Mouse (Mus musculus) kidney, postnatal 4 days (tissue): ENCODE results near the gene Capn1.

ENCODE experiments used
- DNase-seq, 2 experiments: peaks; one replicate each; pipeline ENCODE4 v3.0.0; 2021; ENCODE audit warnings: mixed read lengths in 2 of 2

Capn1 gene

DNA sequence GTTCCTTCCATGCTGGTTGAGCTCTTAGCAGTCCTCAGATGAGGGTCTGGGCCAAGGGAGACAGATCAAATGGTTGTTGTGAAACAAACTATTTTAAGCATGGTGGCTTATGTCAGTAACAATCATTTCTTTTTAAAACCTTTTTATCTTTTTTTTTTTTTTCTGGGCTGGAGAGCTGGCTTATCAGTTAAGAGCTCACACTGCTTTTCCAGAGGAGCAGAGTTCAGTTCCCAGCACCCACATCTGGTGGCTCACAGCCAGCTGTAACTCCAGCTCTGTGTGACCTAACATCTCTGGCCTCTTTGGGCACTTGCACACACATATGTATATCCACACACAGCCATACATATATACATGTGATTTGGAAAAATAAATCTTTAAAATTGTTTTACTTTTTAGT lies 22.0 kb upstream of the Capn1 start:
- no peak for DNase-seq

DNA sequence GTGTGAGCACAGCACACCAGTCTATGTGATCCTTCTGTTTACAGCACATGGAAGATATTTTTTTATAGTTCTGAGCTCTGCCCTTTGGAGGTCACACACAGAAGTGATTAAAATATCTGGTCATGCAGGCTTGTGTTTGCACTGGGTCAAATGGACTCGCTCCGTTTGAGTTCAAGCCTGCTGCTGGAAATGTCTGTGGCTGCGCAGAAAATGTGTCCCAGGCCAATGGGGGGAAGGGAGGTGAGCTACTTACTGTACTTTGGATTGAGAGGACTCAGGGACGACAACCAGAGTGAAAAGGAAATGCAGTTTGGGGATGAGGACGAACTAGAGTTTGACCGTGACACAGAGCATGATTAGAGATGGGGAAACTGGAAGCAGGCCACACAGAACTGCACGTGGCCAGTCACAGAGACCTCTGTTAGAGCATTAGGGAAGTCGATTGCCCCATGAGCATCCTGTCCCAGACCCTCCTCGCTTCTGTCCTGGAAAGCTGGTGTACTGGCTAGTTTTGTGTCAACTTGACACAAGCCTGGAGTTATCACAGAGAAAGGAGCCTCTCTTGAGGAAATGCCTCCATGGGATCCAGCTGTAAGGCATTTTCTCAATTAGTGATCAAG lies 20.4 kb upstream of the Capn1 start:
- no peak for DNase-seq

DNA sequence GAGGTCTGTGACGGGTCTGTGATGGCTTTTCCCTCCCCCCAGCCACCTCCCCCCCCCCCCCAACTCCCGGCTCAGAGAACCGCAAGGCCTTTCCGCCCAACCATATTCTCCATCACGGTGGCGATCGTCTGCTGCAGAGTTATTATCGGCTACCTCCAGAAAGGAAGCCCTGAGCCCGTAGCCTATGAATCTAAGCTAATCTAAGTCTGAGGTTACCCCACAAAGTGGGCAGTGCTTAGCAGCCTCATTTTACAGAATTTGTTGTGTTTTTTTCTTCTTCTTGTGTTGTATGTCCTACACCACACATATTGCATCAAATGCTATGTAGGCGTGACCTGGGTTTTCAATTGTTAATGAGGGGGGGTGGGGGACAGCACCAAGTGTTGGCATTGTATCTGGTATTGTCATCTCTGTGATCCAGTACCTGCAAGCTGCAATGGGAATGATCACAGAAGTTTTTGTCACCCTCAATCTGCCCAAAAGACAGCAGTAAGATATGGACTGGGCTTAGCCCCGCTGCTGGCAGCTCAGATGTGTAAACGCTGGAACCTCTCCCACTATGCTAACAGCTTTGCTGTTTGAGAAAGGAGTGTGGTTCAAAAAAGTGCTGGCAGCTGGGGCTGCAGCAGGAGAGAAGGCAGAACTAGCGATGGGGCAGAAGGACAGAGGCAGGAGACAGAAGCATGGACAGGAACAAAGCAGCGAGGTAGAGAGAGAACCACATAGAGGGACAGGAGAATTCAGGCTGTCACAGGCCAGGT lies 15.0 kb upstream of the Capn1 start:
- DNase-seq = no peak

DNA sequence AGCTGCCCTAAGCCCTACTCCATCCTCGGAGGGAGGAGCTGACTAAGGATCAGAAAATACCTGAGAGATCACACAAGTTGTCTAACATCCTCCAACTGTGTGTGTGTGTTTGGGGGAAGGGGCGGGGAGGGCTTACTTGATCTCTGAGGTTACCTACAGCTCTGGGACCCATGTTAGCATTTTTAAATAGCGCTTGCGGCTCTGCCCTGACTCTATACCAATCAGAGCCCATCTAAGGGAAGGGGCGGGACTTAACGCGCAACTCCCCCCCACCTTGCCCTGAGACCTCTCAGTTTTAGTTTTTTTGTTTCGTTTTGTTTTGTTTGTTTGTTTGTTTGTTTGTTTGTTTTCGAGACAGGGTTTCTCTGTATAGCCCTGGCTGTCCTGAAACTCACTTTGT lies 13.7 kb upstream of the Capn1 start:
- no peak for DNase-seq

DNA sequence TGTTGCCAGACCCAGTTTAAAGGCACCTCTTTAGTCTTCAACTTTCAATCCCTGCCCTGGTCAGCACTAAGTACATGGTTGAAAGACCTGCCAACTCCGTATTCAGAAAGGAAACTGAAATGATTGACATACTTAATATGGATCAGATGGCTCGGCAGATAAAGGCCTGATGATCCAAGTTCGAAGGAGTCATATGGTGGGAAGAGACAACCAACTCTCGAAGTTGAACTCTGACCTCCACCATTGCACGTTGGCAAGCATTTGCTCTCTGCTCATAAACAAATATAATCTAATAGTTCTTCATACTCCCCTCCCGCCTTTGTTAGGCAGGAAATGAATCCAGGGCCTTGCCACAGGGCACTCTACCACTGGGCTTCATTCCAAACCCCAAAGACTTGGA lies 13.3 kb upstream of the Capn1 start:
- DNase-seq = no peak

DNA sequence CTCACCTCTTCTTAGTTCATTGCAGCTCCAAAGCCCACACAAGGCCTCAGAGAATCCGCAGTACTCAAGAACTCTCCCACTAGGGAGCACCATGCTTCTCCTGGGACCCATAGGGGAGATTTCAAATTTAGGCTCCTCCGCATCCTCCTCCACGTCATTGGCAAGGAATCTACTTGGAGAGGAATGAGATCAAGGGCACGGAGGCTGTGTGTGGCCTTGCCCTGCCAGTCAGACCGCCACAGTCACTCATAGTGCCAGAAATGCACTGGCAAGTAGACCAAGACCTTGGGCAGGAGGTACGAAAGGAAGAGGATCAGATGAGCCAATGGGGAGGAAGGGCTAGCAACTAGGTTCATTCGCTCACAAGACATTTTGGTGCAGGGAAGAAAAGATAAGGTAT lies 8.2 kb upstream of the Capn1 start:
- no peak for DNase-seq

DNA sequence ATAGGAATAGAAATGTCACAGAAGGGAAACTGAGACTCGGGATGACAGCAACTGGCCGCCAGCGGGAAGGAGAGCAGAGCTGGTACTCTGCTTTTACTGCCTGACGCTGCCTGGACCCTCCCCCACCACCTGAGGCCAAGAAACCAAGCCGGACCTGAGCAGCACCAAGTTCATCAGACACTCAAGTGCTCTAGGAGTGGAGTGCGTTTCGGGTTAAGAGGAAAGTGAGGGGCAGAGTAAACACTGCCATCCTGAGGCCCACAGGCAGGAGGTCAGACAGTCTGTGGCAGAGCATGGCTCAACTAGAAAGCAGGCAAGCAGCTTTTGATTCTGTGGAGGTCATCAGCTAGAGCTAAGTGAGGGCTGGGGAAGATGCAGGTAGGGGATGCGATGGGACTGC lies 7.4 kb upstream of the Capn1 start:
- no peak for DNase-seq

DNA sequence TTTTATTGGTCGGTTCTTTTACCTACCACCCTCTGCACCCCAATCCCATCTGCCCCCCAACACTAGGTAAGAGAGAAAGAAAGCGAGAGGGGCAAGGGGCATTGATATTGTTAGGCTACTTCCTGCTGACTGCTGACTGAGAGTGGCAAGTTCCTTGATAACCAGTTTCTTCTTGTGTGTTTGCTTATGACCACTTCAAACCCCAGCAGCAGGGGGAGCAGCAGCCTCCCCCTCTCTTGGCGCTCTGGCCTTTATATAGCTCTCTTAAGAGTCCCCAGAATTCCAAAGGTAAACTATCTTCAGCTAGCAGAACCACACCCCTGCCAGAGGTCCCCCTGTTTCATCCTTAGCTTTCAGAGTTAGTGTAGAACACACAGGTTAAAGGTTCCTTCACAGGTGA lies 4.6 kb upstream of the Capn1 start:
- DNase-seq = no peak

DNA sequence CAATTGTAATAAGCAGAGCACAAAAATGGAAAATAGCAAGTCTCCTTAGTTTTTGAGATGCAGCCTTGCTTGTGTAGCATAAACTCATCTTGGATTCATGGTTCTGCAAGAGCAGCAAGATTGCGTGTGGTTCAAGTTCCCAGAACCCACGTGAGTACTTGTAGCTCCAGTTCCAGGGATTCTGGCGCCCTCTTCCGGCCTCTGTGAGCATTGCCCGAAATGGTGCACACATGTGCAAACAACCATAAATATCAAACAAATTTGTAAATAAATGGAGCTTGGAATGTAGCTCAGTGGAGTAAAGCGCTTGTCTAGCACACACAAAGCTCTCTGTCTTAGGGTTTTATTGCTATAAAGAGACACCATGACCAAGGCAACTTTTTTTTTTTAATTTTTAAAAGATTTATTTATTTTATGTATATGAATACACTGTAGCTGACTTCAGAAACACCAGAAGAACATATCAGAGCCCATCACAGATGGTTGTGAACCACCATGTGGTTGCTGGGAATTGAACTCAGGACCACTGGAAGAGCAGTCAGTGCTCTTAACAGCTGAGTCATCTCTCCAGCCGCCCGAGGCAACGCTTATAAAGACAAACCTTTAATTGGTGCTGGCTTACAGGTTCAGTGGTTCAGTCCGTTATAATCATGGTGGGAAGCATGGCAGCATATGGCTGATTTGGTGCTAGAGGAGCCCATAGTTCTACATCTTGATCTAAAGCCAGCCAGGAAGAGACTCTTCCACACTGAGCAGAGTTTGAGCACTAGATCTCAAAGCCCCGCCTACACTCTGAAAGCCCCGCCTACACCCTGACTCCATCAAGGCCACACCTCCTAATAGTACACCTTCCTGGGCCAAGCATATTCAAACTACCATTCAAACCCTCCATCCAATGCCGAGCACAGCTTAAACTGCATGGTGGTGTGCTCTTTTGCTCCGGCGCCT lies 2.7 kb upstream of the Capn1 start:
- peak; percentile 93 to 94 for DNase-seq

DNA sequence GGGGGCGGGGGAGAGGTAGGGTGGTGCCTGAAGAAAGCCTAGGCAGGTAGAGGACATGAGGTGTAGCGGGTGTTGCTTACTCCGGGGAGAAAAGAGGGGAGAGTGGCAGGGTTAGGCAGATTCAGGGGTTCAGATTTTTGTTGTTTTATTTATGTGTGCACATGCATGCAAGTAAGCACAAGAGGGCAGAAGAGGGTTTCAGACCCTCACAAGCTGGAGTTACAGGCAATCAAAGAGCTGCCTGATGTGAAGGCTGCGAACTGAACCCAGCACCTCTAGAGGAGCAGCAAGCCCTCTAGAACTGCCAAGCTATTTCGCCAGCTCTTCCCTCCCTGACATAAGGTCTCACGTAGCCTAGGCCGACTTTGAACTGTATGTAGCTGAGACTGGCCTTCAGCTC lies 835 bp upstream of the Capn1 start:
- DNase-seq = peak in 1 of 2 experiments; percentile 35

DNA sequence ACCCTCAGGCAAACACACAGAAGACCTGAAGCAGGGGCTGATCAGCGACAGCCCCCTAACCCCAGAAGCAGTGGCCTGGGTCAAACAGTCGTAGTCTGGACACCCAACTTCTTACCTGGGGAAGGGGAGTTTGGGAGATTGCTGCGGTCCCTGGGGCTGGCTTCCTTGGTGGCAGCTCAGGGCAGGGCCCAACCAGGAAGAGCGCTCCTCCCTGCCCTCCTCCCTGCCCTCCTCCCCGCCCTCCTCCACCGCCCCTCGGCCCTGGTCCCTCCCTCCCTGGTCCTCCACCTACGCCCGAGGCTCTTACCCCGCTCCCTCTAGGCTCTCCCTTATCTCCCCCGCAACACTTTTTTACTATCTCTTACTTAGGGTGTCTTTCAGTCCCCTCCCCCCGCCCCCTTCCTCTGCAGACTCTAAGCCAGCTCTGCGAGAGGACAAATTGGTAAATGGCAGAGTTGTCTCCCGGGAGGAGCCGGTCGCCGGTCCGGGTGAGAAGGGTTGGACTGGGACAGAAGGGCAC lies 646 bp downstream of the Capn1 start:
- peak; percentile 60 to 74 for DNase-seq

DNA sequence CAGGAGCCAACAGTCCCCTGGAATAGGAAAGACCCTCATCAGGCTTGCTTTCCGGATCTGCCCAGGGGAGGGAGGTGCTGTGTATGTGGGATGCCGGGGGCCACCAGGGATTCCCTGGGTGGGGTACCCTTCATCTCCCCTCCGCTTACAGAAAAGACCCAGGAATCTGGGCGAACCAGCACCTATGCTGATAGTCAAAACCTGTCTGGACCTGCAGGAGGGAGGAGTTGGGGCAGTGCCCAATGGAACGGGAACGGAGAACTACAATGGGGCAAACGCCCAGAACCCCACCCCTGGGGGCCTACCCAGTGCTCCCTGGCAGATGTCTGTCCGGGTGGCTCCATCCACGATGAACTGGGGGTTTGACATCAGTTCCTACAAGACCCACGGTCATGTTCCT lies 2.0 kb downstream of the Capn1 start:
- DNase-seq = no peak

DNA sequence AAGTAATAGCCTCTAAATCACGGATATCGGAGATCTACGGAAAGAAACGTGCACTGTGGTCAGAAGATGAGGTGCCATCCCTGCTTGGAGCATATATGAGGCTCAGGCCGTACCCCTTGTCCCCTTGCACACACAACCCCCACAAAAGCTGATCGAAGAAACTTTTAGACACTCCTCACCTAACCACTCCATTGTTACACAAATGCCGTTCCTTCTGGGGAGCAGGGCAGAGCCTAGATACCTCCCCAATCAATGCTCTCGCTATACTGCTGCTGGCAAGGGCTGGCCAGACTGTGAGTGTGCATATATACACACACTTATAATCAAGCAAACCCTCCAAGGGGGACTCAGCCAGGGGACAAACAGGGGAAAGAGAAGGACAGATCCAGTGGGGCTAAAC lies 6.6 kb downstream of the Capn1 start:
- no peak for DNase-seq

DNA sequence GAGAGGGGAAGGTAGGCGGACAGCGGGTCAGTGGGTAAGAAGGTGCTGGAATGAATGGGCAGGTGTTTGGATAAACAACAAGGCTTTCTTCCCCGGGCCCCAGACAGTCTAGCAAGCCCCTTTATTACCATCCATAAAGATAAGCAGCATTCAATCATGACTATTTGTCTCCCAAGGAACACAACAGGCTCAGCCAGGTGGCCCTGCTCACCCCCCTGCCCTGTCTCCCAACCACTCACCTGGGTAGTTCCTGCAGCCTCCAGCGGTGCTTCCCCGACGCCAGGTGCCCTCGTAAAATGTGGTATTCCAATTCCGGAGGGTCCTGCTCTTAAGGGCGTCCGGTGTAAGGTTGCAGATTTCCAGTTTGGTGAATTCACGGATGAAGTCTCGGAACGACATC lies 8.7 kb downstream of the Capn1 start:
- no peak for DNase-seq

DNA sequence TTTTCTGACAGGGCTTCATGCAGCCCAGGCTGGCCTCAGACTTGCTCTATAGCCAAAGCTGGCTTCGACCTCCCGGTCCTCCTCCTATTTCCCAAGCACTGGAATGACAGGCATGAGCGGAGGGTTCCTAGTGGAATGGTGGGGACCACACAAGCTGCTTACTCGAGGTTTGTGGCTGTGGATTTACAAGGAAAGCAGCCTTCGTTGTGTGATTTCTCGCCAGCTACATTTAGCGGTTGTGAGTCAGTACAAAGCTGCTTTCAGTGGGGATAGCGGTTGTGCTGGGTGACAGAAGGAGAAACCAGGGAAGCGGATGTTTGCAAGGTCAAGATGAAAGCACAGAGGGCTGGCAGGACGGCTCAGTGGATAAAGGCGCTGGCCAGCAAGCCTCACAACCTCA lies 10.2 kb downstream of the Capn1 start:
- no peak for DNase-seq

DNA sequence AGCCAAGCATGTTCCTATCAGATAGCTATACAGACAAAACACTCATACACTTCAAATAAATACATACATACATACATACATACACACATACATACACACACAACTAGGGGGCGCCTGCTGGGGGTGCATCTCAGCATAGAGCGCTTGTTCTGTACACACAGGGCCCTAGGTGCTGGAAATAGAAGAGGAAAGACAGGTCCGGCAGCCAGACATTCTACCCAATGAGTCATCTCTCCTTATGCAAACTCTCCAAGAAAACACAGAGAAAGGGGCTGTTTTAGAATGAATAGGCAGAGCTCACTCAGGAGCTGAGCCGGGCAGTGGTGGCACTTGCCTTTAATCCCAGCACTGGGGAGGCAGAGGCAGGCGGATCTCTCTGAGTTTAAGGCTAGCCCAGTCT lies 15.7 kb downstream of the Capn1 start:
- no peak for DNase-seq

DNA sequence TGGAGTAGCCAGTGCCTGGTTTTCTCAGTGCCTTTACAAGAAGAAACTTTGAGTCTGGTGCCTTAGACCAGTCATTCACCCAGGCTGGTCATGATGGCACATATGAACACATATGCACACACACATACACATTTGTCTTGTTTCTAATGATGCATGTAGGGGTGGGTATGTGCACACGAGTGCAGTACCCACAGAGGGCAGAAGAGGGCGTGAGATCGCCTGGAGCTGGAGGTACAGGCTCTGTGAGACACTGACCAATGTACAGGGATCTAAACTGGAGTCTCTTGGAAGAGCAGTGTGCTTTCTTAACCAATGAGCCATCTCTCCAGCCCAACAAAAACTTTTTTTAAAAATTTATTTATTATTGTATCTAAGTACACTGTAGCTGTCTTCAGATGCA lies 17.5 kb downstream of the Capn1 start:
- no peak for DNase-seq

DNA sequence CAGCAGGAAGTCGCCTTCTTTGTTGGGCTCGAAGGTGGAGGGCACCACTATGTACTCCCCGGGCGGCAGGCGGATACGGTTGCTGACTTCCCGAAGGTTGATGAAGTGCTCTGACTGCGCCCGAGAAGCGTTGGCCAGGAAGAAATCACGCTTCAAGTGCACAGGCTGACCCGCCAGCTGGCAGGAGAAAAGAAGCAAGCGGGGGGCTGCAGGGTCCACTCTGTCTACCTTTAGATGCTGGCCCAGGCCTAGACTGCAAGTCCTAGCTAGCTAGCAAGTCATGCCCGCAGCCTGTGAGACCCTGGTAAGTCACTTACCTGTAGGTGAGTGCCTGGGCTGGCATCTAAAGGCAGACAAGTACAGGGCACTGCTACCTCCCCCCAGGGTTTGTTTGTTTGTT lies 21.0 kb downstream of the Capn1 start:
- DNase-seq = peak; percentile 41 to 60

DNA sequence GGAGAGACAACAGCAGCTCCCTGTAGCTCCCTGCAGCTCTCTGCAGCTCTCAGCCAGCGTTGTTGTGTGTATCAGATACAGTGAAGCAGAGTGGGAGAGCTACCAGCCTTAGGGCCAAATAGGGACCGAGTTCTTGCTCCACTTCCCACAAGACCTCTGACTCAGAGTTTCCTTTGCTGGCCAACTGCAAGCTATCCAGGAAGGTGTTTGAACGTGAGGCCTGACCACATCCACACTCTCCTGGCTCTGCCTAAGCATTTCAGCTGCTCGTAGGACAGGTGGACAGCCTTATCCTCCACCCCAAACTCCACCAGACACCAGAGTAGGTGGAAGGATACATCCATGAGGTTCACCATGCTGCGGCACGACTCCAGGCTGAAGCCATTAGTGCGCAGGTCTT lies 23.7 kb downstream of the Capn1 start:
- DNase-seq = no peak

DNA sequence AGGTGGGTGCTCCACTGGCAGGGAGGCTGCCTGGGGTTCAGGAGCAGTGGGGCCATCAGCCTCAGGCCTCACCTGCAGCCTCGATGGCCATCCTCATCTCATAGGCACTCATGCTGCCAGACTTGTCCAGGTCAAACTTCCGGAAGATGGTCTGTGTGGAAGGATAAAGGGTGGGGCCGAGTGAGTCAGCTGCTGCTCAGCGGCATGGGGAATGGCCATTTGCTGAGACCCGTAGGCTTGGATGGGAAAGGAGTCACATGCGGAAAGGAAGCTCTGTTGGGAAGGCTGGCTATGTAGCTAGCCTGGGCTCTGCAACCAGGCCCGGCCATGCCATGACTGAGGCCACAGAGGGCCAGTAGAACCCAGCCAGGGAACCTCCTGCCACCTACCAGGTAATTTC lies 24.2 kb downstream of the Capn1 start:
- DNase-seq = no peak

DNA sequence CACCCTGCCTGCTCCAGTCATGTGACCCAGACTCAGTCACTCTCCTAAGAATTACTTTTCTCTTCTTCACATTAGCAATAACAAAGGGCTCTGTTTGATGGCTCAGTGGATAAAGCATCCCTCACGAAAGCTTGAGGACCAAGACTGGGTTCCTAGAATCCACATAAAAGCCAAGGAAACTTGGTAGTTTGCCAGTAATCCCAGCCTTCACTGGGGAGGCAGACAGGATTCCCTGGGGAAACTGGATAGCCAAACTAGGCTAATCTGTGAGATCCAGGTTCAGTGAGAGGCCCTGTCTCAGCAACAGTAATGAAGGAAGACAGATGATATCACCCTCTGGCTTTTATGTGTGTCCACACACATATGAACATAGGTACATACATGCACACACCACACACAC lies 24.8 kb downstream of the Capn1 start:
- no peak for DNase-seq

DNA sequence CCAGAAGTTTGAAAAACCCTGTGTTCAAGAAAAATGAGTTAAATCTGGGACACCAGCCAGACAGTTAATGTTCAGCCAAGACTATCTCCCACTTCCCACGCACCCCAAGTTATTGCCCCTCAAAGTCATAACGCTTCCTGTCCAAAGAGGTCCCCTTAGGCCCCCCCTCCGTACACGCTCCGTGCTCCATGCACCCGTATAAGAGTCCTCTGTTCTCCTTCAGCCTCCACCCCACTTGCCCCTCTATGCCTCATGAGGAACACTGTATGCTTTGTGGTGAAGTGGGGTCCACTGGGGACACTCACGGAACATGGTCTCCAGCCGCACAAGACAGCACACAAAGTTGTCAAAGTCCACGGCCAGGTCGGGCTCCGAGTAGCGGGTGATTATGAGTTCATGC lies 25.7 kb downstream of the Capn1 start:
- no peak for DNase-seq

DNA sequence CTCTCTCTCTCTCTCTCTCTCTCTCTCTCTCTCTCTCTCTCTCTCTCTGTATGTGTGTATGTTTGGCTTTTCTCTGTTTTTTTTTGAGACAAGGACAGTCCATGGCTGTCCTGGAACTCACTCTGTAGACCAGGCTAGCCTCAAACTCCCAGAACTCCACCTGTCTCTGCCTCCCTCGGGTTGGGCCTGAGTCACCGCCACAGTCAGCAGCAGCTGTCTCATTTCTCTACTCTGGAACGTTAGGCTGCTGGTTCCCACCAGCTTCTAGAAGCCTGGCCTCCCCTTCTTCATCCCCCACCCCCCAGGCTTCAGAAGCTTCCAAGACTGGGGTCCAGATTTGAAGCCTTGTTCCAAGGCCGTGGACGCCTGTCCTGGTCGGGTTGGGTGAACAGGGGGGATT lies 26.1 kb downstream of the Capn1 start:
- peak in 1 of 2 experiments; percentile 14 for DNase-seq
